19 mouse cellular contexts compared by ENCODE assay signal in genomic region chr14:58938601-58938970, GRCm38 (mm10).
DNase-seq lines count a peak whose midpoint lies in the region; ATAC-seq lines count a peak whose summit lies in the region.
"Had no signal": no experiment of that assay in that cellular context is flagged by ENCODE, and none has a peak within 500 bp of the region (broad histone marks: within the 10 kb centered on the region; RNA-seq: fewer than 3 reads in every experiment).

No protein-coding gene starts in this region.

- 7% methylated on average over 5 of the region's 5 CpGs for WGBS in forebrain, embryonic 15.5 days
- WGBS in forebrain, embryonic 10.5 days, result 41% methylated on average over 5 of the region's 5 CpGs
- 37% methylated on average over 5 of the region's 5 CpGs for WGBS in midbrain, embryonic 11.5 days
- WGBS in midbrain, embryonic 10.5 days, result 37% methylated on average over 5 of the region's 5 CpGs

- ATAC-seq in forebrain, embryonic 15.5 days (replicated peaks), result peak; percentile 13; the same call in 1 of the 2 replicates
- ATAC-seq in midbrain, embryonic 11.5 days (ENCODE audit: low FRiP score), result no peak
- ATAC-seq in monocyte, adult 5-6 weeks (replicated peaks; ENCODE audit: insufficient number of reproducible peaks, low FRiP score, low TSS enrichment, poor library complexity, severe bottlenecking), result no peak
- ATAC-seq: CD4-positive, CD25-positive, alpha-beta regulatory T cell, adult 4 months; intestine, embryonic 15.5 days had no signal

- no peaks in the 10 kb centered on the region for H3K9me3 ChIP-seq in forebrain, embryonic 15.5 days
- no peaks in the 10 kb centered on the region for H3K9me3 ChIP-seq in forebrain, embryonic 10.5 days
- no peaks in the 10 kb centered on the region for H3K9me3 ChIP-seq in midbrain, embryonic 11.5 days (ENCODE audit: control insufficient read depth, low read length)
- H3K9me3 ChIP-seq in midbrain, embryonic 10.5 days (replicated peaks), result no peaks in the 10 kb centered on the region
- H3K9me3 ChIP-seq: heart, embryonic 15.5 days; intestine, embryonic 15.5 days; lung, embryonic 15.5 days; stomach, embryonic 15.5 days had no signal

- peak; percentile 54 for DNase-seq in cerebellum, adult 11-12 months
- no peak for DNase-seq in cerebellum, postnatal 36 days
- DNase-seq in forebrain, embryonic 10.5 days (ENCODE audit: extremely low spot score, low spot score), result no peak
- peak; percentile 2 for DNase-seq in midbrain, embryonic 11.5 days (ENCODE audit: low spot score, missing footprints)
- DNase-seq in midbrain, embryonic 10.5 days (ENCODE audit: low spot score), result no peak
- no peak for DNase-seq in adipocyte (ENCODE audit: low spot score)
- DNase-seq: gastrocnemius, postnatal 25 days; right cerebral cortex, postnatal 25 days; thymus, adult 18-20 months; thymus, postnatal 4 days had no signal

- H3K9ac ChIP-seq in forebrain, embryonic 15.5 days (replicated peaks), result no peak overlapping the region
- H3K9ac ChIP-seq in midbrain, embryonic 11.5 days (ENCODE audit: low read length), result no peak overlapping the region
- H3K9ac ChIP-seq: heart, embryonic 15.5 days; intestine, embryonic 15.5 days; liver, embryonic 14.5 days; lung, embryonic 15.5 days; stomach, embryonic 15.5 days had no signal

- peaks cover 23% of the 10 kb centered on the region for H3K4me1 ChIP-seq in forebrain, embryonic 15.5 days
- H3K4me1 ChIP-seq in forebrain, embryonic 10.5 days, result peaks cover 21% of the 10 kb centered on the region
- peaks cover 9% of the 10 kb centered on the region for H3K4me1 ChIP-seq in midbrain, embryonic 11.5 days (ENCODE audit: control insufficient read depth, insufficient read depth, low read length)
- peaks cover 33% of the 10 kb centered on the region for H3K4me1 ChIP-seq in midbrain, embryonic 10.5 days
- H3K4me1 ChIP-seq: intestine, embryonic 15.5 days had no signal

- H3K4me3 ChIP-seq in forebrain, embryonic 15.5 days, result no peak overlapping the region
- no peak overlapping the region for H3K4me3 ChIP-seq in forebrain, embryonic 10.5 days
- H3K4me3 ChIP-seq in midbrain, embryonic 11.5 days (ENCODE audit: low read depth, low read length), result no peak overlapping the region
- no peak overlapping the region for H3K4me3 ChIP-seq in midbrain, embryonic 10.5 days
- H3K4me3 ChIP-seq: erythroblast, embryonic 14.5 days; heart, embryonic 15.5 days; intestine, embryonic 15.5 days; lung, embryonic 15.5 days; stomach, embryonic 15.5 days had no signal

- H3K4me2 ChIP-seq in forebrain, embryonic 15.5 days (replicated peaks), result no peak overlapping the region
- no peak overlapping the region for H3K4me2 ChIP-seq in midbrain, embryonic 11.5 days
- H3K4me2 ChIP-seq: heart, embryonic 15.5 days; intestine, embryonic 15.5 days had no signal

- no peaks in the 10 kb centered on the region for H3K36me3 ChIP-seq in forebrain, embryonic 15.5 days
- no peaks in the 10 kb centered on the region for H3K36me3 ChIP-seq in forebrain, embryonic 10.5 days (replicated peaks)
- no peaks in the 10 kb centered on the region for H3K36me3 ChIP-seq in midbrain, embryonic 11.5 days (ENCODE audit: control insufficient read depth, insufficient read depth, low read length)
- H3K36me3 ChIP-seq in midbrain, embryonic 10.5 days, result no peaks in the 10 kb centered on the region
- H3K36me3 ChIP-seq: heart, embryonic 15.5 days; intestine, embryonic 15.5 days; lung, embryonic 15.5 days; stomach, embryonic 15.5 days had no signal

- H3K27ac ChIP-seq in forebrain, embryonic 15.5 days (replicated peaks), result no peak overlapping the region
- H3K27ac ChIP-seq in forebrain, embryonic 10.5 days, result no peak overlapping the region
- no peak overlapping the region for H3K27ac ChIP-seq in midbrain, embryonic 11.5 days (ENCODE audit: low read depth, low read length)
- H3K27ac ChIP-seq in midbrain, embryonic 10.5 days (replicated peaks), result no peak overlapping the region
- H3K27ac ChIP-seq: heart, embryonic 15.5 days; intestine, embryonic 15.5 days; liver, embryonic 14.5 days; lung, embryonic 15.5 days; stomach, embryonic 15.5 days had no signal

- no peaks in the 10 kb centered on the region for H3K27me3 ChIP-seq in forebrain, embryonic 15.5 days
- no peaks in the 10 kb centered on the region for H3K27me3 ChIP-seq in forebrain, embryonic 10.5 days (ENCODE audit: poor library complexity, severe bottlenecking)
- no peaks in the 10 kb centered on the region for H3K27me3 ChIP-seq in midbrain, embryonic 11.5 days (ENCODE audit: control insufficient read depth, insufficient read depth, low read length)
- H3K27me3 ChIP-seq in midbrain, embryonic 10.5 days (ENCODE audit: low read depth, poor library complexity, severe bottlenecking), result no peaks in the 10 kb centered on the region
- H3K27me3 ChIP-seq: heart, embryonic 15.5 days; intestine, embryonic 15.5 days; lung, embryonic 15.5 days; stomach, embryonic 15.5 days had no signal

Comparison
In these comparisons a context has a peak if more than half of its experiments do, and no peak if none do; other contexts are left out.
1. DNase-seq: peak in cerebellum, adult 11-12 months (single experiment) and midbrain, embryonic 11.5 days (single experiment); none in cerebellum, postnatal 36 days (0 of 2), forebrain, embryonic 10.5 days (single experiment), midbrain, embryonic 10.5 days (single experiment) and adipocyte (single experiment).